Mouse (Mus musculus) lung, adult 2 months (tissue): ENCODE measurements around the gene Cntd1.

Source experiments
- CTCF ChIP-seq: fragments of 200-500 bp; IDR thresholded peaks from 2 replicates; pipeline ENCODE4 v1.5.1; 2011; ENCODE audit warnings: mild to moderate bottlenecking, low read length, control low read depth; ENCODE audit not compliant: insufficient read depth
- POLR2A ChIP-seq: fragments of 200-500 bp; IDR thresholded peaks from 2 replicates; pipeline ENCODE4 v1.6.1; 2011; ENCODE audit warnings: low read depth, mild to moderate bottlenecking, control low read depth, low read length, borderline replicate concordance; ENCODE audit errors: extremely low read depth

GRCm38 (mm10) chr11:101238071-101238647, 40.7 kb upstream of the Cntd1 start:
- no peak for TF ChIP-seq POLR2A
- TF ChIP-seq CTCF: no peak
